Mouse (Mus musculus): ENCODE measurements around the gene Olfr1175-ps. TPM values are rescaled to one million over a fixed set of nuclear protein-coding genes. Genes with fewer than 3 reads are reported as not detected.

Olfr1175-ps gene
- polyA plus RNA-seq (2014; fragmentation: Nextera tagmentation; extraction: Ambion mirVana), result not detected in 2 replicates

DNA sequence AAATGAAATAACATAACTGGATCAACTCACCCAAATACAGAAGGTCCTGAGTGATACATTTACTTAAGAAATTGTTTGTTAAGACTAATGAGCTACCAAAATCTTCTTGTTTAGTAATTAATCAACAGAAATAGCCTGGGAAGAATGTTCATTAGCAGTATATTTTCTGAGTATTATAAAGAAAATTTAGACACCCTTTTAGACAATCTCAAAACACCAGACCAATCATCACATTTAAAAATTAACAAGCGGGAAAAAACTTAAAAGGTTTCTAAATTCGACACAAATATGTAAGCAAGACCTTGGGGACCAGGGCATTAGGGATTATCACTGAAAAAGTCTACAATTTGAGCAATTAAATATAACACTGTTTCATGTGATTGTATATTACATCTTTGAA, at the start of gene Olfr1175-ps:
Gene Olfr1175-ps (minus strand): TSS at position 101 of the 400 bp plus-strand sequence.
- ATAC-seq (ENCODE audit: insufficient read depth), result no peak
- no peak for TF ChIP-seq CTCF (IDR thresholded peaks at IDR 0.05; ENCODE audit: low read depth)
- 77% methylated on average over 2 of the region's 2 CpGs for WGBS

DNA sequence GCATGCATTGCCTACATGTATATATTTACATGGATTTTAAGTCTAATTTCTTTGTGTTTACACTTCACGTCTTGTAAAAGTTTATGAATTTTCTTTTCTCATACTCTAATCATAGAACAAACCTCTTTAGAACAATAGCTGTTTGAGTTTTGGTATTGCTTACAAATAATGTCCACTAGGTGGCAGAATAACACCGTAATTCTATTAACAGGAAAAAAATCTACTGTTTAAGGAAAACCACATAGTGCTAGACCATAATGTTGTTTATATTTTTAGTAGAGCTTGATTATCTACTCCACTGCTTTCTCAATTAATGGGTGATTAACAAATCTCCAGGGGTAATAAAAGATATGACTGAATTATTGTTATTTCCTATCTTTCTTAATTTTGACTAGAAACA, 29.3 kb upstream of the Olfr1175-ps start:
- WGBS, result 0% methylated on average over 2 of the region's 2 CpGs
- Histone ChIP-seq H3K9me3 (ENCODE audit: low read depth, low read length) (no peaks in the 10 kb centered on the region), H3K4me2 (no peak overlapping the region), H3K36me3 (ENCODE audit: insufficient read depth) (no peaks in the 10 kb centered on the region), H3K9ac (no peak overlapping the region), H3K4me3 (ENCODE audit: low read depth, low read length) (no peak overlapping the region), H3K27ac (ENCODE audit: low read depth) (no peak overlapping the region), H3K4me1 (ENCODE audit: insufficient read depth) (no peaks in the 10 kb centered on the region), H3K27me3 (ENCODE audit: insufficient read depth, low read length) (no peaks in the 10 kb centered on the region)
- peak; percentile 52 for TF ChIP-seq CTCF (IDR thresholded peaks at IDR 0.05; ENCODE audit: low read depth)
- DNase-seq (peak; percentile 79), ATAC-seq (ENCODE audit: insufficient read depth) (no peak)

More for the DNA sequence above, at the start of gene Olfr1175-ps:
- DNase-seq, result no peak
- no peak within 1 kb of the TSS for H3K27ac ChIP-seq (ENCODE audit: low read depth)
- H3K4me2 ChIP-seq, result no peak within 1 kb of the TSS
- no peak within 1 kb of the TSS for H3K9ac ChIP-seq
- H3K36me3 ChIP-seq (ENCODE audit: insufficient read depth), result no peaks in the 10 kb centered on the region
- no peaks in the 10 kb centered on the region for H3K9me3 ChIP-seq (ENCODE audit: low read depth, low read length)
- no peak within 1 kb of the TSS for H3K4me3 ChIP-seq (ENCODE audit: low read depth, low read length)
- H3K4me1 ChIP-seq (ENCODE audit: insufficient read depth), result no peaks in the 10 kb centered on the region
- no peaks in the 10 kb centered on the region for H3K27me3 ChIP-seq (ENCODE audit: insufficient read depth, low read length)

DNA sequence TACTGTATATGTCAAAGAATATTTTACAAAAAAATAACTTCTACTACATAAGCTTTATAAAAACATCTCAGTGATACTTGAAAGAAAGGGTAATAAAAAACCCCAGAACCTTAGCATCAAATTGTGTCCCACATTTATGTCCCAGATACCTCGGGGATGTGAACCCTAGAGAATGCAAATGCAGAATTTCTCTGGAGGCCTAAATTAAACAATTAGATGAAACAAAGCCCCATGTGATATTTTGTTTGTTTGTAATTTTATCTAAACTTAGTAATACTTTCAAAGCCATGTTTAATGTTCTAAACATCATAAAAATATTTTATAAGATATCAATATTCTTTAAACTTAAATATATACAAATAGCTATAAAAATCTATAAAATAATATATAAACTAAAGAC, 19.4 kb upstream of the Olfr1175-ps start, which contains the start of gene Olfr1177-ps:
Gene Olfr1177-ps (minus strand): TSS at position 101 of the 400 bp plus-strand sequence.
- H3K9ac ChIP-seq, result no peak within 1 kb of the TSS
- no peak for TF ChIP-seq CTCF (IDR thresholded peaks at IDR 0.05; ENCODE audit: low read depth)
- no peaks in the 10 kb centered on the region for H3K27me3 ChIP-seq (ENCODE audit: insufficient read depth, low read length)
- H3K4me1 ChIP-seq (ENCODE audit: insufficient read depth), result no peaks in the 10 kb centered on the region
- no peak for DNase-seq
- no peak within 1 kb of the TSS for H3K4me2 ChIP-seq
- no peak for ATAC-seq (ENCODE audit: insufficient read depth)
- 74% methylated on average over 1 of the region's 1 CpGs for WGBS
- H3K9me3 ChIP-seq (ENCODE audit: low read depth, low read length), result no peaks in the 10 kb centered on the region
- H3K4me3 ChIP-seq (ENCODE audit: low read depth, low read length), result no peak within 1 kb of the TSS
- H3K36me3 ChIP-seq (ENCODE audit: insufficient read depth), result no peaks in the 10 kb centered on the region
- no peak within 1 kb of the TSS for H3K27ac ChIP-seq (ENCODE audit: low read depth)

DNA sequence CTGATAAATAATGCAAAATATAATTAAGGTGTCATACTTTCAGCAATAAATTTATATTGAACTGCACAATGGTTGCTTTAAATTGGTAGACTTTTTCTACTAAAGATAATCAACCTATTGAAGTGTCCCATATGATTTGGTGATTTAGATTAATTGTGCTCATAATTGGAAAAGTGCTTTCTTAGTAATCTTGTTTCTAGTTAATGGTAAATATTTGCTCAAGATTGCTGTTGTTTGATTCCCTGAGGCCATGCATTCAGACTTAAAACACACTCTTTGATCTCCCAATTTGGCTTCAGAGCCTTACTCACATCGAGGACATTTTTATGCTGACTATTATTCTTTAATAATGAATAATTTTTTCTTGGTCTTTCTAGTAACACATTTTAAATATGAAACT, 9.4 kb upstream of the Olfr1175-ps start, which contains the start of gene Olfr1176:
Gene Olfr1176 (plus strand): TSS at position 301 of the 400 bp plus-strand sequence.
- ATAC-seq (ENCODE audit: insufficient read depth) (no peak), DNase-seq (no peak)
- no peak for TF ChIP-seq CTCF (IDR thresholded peaks at IDR 0.05; ENCODE audit: low read depth)
- Histone ChIP-seq H3K4me3 (ENCODE audit: low read depth, low read length) (no peak within 1 kb of the TSS), H3K4me1 (ENCODE audit: insufficient read depth) (no peaks in the 10 kb centered on the region), H3K36me3 (ENCODE audit: insufficient read depth) (no peaks in the 10 kb centered on the region), H3K27ac (ENCODE audit: low read depth) (no peak within 1 kb of the TSS), H3K27me3 (ENCODE audit: insufficient read depth, low read length) (no peaks in the 10 kb centered on the region), H3K4me2 (no peak within 1 kb of the TSS), H3K9me3 (ENCODE audit: low read depth, low read length) (no peaks in the 10 kb centered on the region), H3K9ac (no peak within 1 kb of the TSS)
- WGBS, result 44% methylated on average over 1 of the region's 1 CpGs

DNA sequence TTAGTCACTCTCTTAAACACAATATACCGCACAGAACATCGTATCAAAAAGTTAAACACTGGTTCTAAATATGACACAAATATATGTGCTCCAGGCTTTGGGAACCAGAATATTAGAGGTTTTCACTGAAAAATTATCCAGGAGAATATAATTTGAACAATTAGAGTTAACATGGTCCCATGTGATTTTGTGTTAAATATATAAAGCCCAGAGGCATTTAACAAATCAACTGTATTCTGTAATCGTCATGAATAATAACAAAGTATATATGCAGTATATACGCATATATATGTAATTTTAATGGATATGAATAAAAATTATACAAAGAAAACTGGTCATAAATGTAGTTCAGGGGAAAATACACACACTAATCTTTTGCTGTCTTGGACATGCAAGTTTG, 12.0 kb downstream of the Olfr1175-ps start, which contains the start of gene Olfr1174-ps:
Gene Olfr1174-ps (minus strand): TSS at position 101 of the 400 bp plus-strand sequence.
- H3K9me3 ChIP-seq (ENCODE audit: low read depth, low read length), result no peaks in the 10 kb centered on the region
- WGBS, result 83% methylated on average over 4 of the region's 4 CpGs

DNA sequence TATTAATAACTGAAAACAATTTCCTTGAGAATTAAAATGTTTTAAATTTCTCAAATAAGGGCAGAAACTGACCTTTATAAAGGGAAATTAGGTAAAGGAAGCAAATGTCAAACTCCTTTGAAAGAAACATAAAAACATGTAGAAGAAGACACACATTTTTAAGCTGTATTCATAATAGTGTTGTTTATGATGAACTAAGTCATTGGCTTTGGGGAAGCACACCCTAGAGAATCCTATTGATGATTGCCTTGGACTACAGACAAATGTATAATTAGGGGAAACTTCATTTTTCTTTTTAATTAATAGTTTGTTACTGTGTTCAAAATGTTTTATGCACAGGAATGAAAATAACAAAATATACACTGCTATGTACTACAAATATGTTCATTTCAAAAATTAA, 47.2 kb downstream of the Olfr1175-ps start, which contains the start of gene Olfr1173:
Gene Olfr1173 (minus strand): TSS at position 101 of the 400 bp plus-strand sequence.
- H3K36me3 ChIP-seq (ENCODE audit: insufficient read depth), result no peaks in the 10 kb centered on the region
- no peaks in the 10 kb centered on the region for H3K4me1 ChIP-seq (ENCODE audit: insufficient read depth)
- DNase-seq (no peak), ATAC-seq (ENCODE audit: insufficient read depth) (no peak)
- H3K27me3 ChIP-seq (ENCODE audit: insufficient read depth, low read length), result no peaks in the 10 kb centered on the region
- H3K9me3 ChIP-seq (ENCODE audit: low read depth, low read length), result no peaks in the 10 kb centered on the region
- H3K27ac ChIP-seq (ENCODE audit: low read depth), result no peak within 1 kb of the TSS
- no peak within 1 kb of the TSS for H3K4me3 ChIP-seq (ENCODE audit: low read depth, low read length)
- H3K9ac ChIP-seq, result no peak within 1 kb of the TSS
- TF ChIP-seq CTCF (IDR thresholded peaks at IDR 0.05; ENCODE audit: low read depth), result no peak
- H3K4me2 ChIP-seq, result no peak within 1 kb of the TSS

More for the DNA sequence above, 12.0 kb downstream of the Olfr1175-ps start, which contains the start of gene Olfr1174-ps:
- no peaks in the 10 kb centered on the region for H3K36me3 ChIP-seq (ENCODE audit: insufficient read depth)
- H3K4me3 ChIP-seq (ENCODE audit: low read depth, low read length), result no peak within 1 kb of the TSS
- no peaks in the 10 kb centered on the region for H3K27me3 ChIP-seq (ENCODE audit: insufficient read depth, low read length)
- H3K4me1 ChIP-seq (ENCODE audit: insufficient read depth), result no peaks in the 10 kb centered on the region
- ATAC-seq (ENCODE audit: insufficient read depth), result no peak
- DNase-seq, result no peak
- no peak within 1 kb of the TSS for H3K4me2 ChIP-seq
- no peak within 1 kb of the TSS for H3K27ac ChIP-seq (ENCODE audit: low read depth)
- TF ChIP-seq CTCF (IDR thresholded peaks at IDR 0.05; ENCODE audit: low read depth), result no peak
- no peak within 1 kb of the TSS for H3K9ac ChIP-seq

Other genes with a start within 250 kb of the Olfr1175-ps start
- gene Olfr1164, start 233.2 kb downstream of the Olfr1175-ps start, polyA plus RNA-seq (2014; fragmentation: Nextera tagmentation; extraction: Ambion mirVana), result not detected in 2 replicates
- gene Olfr1166, start 198.9 kb downstream of the Olfr1175-ps start, polyA plus RNA-seq (2014; fragmentation: Nextera tagmentation; extraction: Ambion mirVana), result not detected in 2 replicates
- not detected in 2 replicates for gene Olfr1167, start 172.0 kb downstream of the Olfr1175-ps start, polyA plus RNA-seq (2014; fragmentation: Nextera tagmentation; extraction: Ambion mirVana)
- gene Olfr1168, start 145.3 kb downstream of the Olfr1175-ps start, polyA plus RNA-seq (2014; fragmentation: Nextera tagmentation; extraction: Ambion mirVana), result not detected in 2 replicates
- gene Olfr1170, start 98.9 kb downstream of the Olfr1175-ps start, polyA plus RNA-seq (2014; fragmentation: Nextera tagmentation; extraction: Ambion mirVana), result not detected in 2 replicates
- 0.03 TPM in 1 of 2 replicates, not detected in the other for gene Olfr1173, start 47.3 kb downstream of the Olfr1175-ps start, polyA plus RNA-seq (2014; fragmentation: Nextera tagmentation; extraction: Ambion mirVana)
- gene Olfr1174-ps, start 12.1 kb downstream of the Olfr1175-ps start, polyA plus RNA-seq (2014; fragmentation: Nextera tagmentation; extraction: Ambion mirVana), result not detected in 2 replicates
- gene Olfr1176, start 9.5 kb upstream of the Olfr1175-ps start, polyA plus RNA-seq (2014; fragmentation: Nextera tagmentation; extraction: Ambion mirVana), result not detected in 2 replicates
- not detected in 2 replicates for gene Olfr1177-ps, start 19.3 kb upstream of the Olfr1175-ps start, polyA plus RNA-seq (2014; fragmentation: Nextera tagmentation; extraction: Ambion mirVana)
- gene Olfr1178, start 59.8 kb upstream of the Olfr1175-ps start, polyA plus RNA-seq (2014; fragmentation: Nextera tagmentation; extraction: Ambion mirVana), result not detected in 2 replicates
- not detected in 2 replicates for gene Olfr1179, start 79.2 kb upstream of the Olfr1175-ps start, polyA plus RNA-seq (2014; fragmentation: Nextera tagmentation; extraction: Ambion mirVana)
- not detected in 2 replicates for gene Olfr1180, start 91.9 kb upstream of the Olfr1175-ps start, polyA plus RNA-seq (2014; fragmentation: Nextera tagmentation; extraction: Ambion mirVana)
- not detected in 2 replicates for gene Olfr1181, start 99.0 kb upstream of the Olfr1175-ps start, polyA plus RNA-seq (2014; fragmentation: Nextera tagmentation; extraction: Ambion mirVana)
- gene Gm13757, start 121.9 kb upstream of the Olfr1175-ps start, polyA plus RNA-seq (2014; fragmentation: Nextera tagmentation; extraction: Ambion mirVana), result not detected in 2 replicates
- not detected in 2 replicates for gene Olfr1183, start 127.7 kb upstream of the Olfr1175-ps start, polyA plus RNA-seq (2014; fragmentation: Nextera tagmentation; extraction: Ambion mirVana)
- gene Olfr1184, start 156.4 kb upstream of the Olfr1175-ps start, polyA plus RNA-seq (2014; fragmentation: Nextera tagmentation; extraction: Ambion mirVana), result not detected in 2 replicates
- not detected in 2 replicates for gene Olfr1185-ps1, start 166.1 kb upstream of the Olfr1175-ps start, polyA plus RNA-seq (2014; fragmentation: Nextera tagmentation; extraction: Ambion mirVana)
- gene Olfr1186, start 191.3 kb upstream of the Olfr1175-ps start, polyA plus RNA-seq (2014; fragmentation: Nextera tagmentation; extraction: Ambion mirVana), result not detected in 2 replicates
- gene Olfr1188, start 229.7 kb upstream of the Olfr1175-ps start, polyA plus RNA-seq (2014; fragmentation: Nextera tagmentation; extraction: Ambion mirVana), result not detected in 2 replicates

Measured in lung, embryonic 14.5 days (tissue).